Mouse (Mus musculus) cerebellum, adult (tissue): Measurements from ENCODE around the gene Acer2.

ENCODE experiments used
- ATAC-seq: cut with Nextera tagmentation; 2 replicates; pipeline ENCODE4 v1.9.2; 2017; ENCODE audit warnings: mild to moderate bottlenecking, moderate library complexity, mixed read lengths; ENCODE audit not compliant: insufficient number of reproducible peaks, low FRiP score, low TSS enrichment

The Acer2 gene

DNA sequence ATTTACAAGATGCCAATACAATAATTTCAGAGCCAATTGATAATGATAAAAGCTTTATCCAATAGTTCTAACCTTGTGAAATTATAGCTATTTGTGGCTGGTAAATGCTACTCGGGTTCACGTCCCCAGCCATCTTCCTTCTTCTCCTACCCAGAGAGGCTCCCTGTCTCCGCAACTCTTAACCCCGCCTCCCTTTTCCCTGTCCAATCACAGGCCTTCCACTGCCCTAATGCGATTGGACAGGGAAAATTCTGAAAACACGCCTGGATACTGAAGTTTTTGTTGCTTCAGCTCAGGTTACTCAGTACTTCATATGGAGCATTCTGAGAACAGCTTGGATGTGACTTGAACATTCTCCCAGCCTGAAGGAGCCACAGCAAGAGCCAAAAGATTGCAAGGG lies 69.1 kb downstream of the Acer2 start:
- no peak for ATAC-seq

- no peak for ATAC-seq
Measured at GRCm38 (mm10) chr4:86948794-86949193, 74.6 kb downstream of the Acer2 start.

DNA sequence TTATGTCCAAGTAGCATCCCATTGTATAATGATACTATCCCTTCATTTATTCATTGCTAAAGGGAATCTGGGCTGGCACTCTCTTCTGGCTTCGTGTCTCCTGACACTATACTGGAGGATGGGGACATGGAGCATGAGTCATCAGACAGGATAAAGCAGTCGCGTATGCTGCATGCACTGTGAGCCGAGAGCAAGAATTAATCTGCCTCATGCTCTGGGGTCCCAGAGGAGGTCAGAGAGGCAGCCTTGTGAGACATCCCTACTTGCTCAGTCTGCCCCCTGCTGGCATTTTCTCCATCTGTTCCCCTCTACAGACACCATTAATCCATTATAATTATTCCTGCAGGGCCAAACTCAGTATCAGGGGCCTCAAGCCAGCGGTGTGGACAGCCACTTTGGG lies 79.3 kb downstream of the Acer2 start:
- ATAC-seq, result no peak

DNA sequence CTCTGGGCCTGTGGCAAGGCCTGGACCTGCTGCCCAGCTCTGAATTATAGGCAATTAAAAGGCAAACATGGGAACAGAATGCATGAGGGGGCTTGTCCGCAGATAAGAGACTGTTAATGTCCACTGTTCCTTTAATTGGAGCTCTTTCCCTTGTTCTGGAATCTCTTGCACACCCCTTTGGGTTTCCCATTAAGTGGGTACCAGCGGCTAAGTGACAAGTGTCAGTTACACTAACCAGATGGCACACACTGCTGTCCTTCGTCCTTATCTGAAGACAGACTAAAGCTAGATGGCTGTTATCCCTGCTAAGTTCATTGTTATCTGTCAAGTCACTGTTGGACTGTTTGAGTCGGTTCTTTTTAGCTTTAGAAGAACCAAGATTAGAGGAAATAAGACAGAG lies 81.3 kb downstream of the Acer2 start:
- ATAC-seq, result no peak

GRCm38 (mm10) chr4:86957576-86958411 lies 83.6 kb downstream of the Acer2 start:
- ATAC-seq, result peak; percentile 81

GRCm38 (mm10) chr4:86977272-86977671 lies 103.1 kb downstream of the Acer2 start:
- no peak for ATAC-seq
